Mouse (Mus musculus) inflammation-experienced regulatory T-cells, adult 6 months (primary cell): Measurements from ENCODE around the gene Hykk. TPM values are rescaled to one million over a fixed set of nuclear protein-coding genes. Genes with fewer than 3 reads are reported as not detected.
A peak's percentile ranks its signal among the peaks of the same experiment; 100 is the strongest.
"Not testable (repeated sequence)": the region's sequence is repeated elsewhere in the genome, so short reads cannot be mapped to it uniquely, and the experiment has no call there.

ENCODE experiments used
- ATAC-seq: one replicate; pipeline ENCODE4 v1.8.0; 2017
- polyA plus RNA-seq, 3 experiments: library from polyadenylated mRNA; unstranded; fragments of 100-300 nt; shearing (Covaris generic); gene quantifications; one replicate each; pipeline ENCODE4 v1.2.1; 2017

Gene Hykk
- polyA plus RNA-seq: under 1 TPM; 0.16 to 0.45 (median 0.21) TPM

DNA sequence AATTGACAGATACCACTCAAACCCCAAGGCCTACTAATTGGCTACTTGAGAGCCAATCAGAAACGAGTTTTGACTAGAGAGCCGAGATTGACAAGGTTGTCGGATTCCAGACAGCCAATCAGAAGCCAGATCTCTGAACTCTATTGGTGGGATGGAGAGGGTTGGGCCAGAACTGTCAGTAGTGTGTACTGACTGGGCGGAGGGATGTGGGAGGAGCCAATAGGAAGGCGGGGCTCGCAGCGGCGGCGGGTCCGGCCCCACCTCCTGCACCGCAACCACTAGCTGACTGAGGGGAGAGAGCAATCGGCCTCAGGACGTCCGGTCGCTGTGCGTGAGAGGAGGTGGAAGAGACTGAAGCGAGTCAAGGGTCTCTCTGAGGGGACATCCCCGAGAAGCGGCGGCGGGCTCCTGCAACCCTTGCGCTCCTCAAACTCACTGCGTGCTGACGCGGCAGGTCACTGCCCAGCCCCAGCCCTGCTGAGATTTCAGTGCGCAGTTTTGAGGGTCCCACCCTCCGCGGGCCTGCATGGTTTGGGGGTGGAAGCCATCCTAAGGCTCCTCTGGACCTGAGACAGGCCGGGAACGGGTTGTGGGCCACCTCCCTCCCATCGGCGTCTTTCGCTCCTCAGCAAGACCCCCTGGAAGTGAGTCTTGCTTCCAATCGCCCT, at the start of gene Hykk:
TSS of gene Hykk (plus strand) at position 274 of the 668 bp plus-strand sequence.
- peak; percentile 91 for ATAC-seq

DNA sequence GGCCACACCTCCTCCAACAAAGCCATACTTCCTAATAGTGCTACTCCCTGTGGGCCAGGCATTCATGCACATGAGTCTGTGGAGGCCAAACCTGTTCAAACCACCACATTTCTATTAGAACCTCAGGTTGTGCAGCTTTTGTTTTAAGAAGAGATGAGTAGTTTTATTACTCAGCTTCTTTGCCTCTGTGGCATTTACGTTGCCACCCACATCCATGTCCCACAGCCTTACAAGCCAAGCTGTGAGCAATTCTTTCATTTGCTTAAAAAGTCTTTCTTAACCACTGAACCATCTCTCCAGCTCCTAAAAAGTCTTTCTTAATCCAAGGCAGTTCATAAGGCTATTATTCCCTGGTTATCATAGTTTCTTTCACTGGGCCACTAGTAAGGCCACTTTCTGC, 38.3 kb upstream of the Hykk start:
- ATAC-seq: no peak

DNA sequence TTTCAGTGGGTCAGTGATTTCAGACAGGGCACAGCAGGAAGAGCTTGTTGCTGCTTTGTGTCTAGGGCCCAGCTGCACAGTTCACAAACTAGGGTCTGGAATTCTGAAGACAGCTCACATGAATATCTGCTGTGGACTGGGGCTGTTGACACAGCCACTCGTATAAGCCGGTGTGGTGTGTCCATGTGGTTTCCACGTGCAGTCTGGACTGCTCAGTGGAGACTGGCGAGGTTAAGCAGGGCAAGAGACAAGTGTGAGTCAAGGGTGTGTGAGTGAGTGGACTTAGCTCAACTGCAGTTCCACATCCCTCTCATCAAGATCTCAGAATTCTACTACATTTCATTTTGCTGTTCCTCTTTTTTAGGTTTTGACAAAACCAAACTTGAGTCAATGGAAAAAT, 25.0 kb upstream of the Hykk start:
- no peak for ATAC-seq

DNA sequence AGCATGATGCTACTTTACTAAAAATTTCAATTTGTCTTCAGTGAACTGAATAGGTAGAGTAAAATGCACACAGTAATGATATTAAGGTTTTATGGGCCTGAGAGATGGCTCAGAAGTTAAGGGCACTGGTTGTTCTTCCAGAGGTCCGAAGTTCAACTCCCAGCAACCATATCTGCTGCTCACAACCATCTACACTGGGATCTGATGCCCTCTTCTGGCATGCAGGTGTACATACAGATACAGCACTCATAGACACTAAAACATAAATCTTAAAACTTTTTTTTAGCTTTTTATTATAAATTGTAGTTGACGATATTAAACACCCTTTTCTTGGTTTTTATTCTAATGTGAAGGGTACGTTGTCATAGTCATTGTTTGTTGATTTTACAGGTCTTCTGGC, 20.0 kb upstream of the Hykk start:
- ATAC-seq: no peak

GRCm38 (mm10) chr9:54909446-54909845, 7.6 kb upstream of the Hykk start:
- ATAC-seq: no peak

GRCm38 (mm10) chr9:54915576-54915975, 1.5 kb upstream of the Hykk start:
- ATAC-seq: no peak

GRCm38 (mm10) chr9:54916401-54916800, 682 bp upstream of the Hykk start:
- ATAC-seq: no peak

- no peak for ATAC-seq
Measured at GRCm38 (mm10) chr9:54918191-54918590, 1.1 kb downstream of the Hykk start.

- ATAC-seq: no peak
Measured at GRCm38 (mm10) chr9:54918781-54919180, 1.7 kb downstream of the Hykk start.

GRCm38 (mm10) chr9:54919946-54920345, 2.9 kb downstream of the Hykk start:
- ATAC-seq: no peak

DNA sequence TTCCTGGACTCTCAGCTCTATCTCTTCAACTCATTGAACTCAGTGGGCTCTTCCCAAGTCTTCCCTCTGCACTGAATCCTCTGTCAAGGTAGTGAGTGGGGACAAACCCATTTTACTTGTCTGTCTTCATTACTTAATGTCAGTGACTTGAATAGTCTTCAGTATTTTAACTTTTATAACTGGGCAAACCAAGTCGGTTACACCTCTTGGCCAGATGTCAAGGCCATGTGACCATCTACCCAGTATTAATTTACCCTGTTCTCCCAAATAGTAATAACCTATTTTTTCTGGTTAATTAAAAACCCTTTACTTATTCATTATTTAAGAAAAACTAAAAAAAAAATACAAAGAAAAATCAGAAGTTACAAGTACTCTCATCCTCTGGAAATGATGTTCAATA, 13.7 kb downstream of the Hykk start:
- no peak for ATAC-seq

- no peak for ATAC-seq
Measured at GRCm38 (mm10) chr9:54931765-54932164, 14.7 kb downstream of the Hykk start.

GRCm38 (mm10) chr9:54932379-54932778, 15.3 kb downstream of the Hykk start:
- ATAC-seq: no peak

GRCm38 (mm10) chr9:54942071-54942470, 25.0 kb downstream of the Hykk start:
- no peak for ATAC-seq

GRCm38 (mm10) chr9:54944467-54944866, 27.4 kb downstream of the Hykk start:
- ATAC-seq: no peak

GRCm38 (mm10) chr9:54946256-54946655, 29.2 kb downstream of the Hykk start:
- ATAC-seq: no peak

DNA sequence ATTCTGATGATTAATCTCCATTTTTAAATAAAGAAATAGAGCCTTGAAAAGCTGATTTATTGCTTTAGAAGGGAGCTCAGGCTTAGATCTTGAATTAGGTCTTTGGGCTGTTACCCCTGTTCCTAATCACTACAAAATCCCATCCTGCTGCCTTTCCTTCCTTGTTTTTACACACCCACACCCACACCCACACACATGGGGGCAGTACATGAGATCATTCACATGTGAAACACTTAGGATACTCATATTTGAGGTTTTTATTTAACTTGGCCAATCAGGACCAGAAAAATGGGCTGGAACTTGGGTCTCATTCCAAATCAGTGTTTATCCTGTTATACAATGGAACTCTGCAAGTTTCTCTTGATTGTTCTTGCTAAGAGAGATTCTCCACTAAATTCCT, 32.4 kb downstream of the Hykk start:
- no peak for ATAC-seq

DNA sequence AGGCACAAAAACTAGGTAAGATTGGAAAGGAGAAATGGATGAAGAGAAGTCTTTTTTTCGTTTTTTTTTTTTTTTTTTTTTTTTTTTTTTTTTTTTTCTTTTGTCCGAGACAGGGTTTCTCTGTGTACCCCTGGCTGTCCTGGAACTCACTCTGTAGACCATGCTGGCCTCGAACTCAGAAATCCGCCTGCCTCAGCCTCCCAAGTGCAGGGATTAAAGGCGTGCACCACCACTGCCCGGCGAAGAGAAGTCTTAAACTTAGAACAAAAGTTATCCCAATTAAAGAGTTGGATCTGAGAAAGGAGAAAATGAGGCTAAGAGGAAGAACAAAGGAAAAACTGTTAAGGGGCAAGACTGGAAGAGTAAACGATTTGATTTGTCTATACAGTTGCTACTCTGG, 33.1 kb downstream of the Hykk start:
- not testable (repeated sequence) for ATAC-seq

GRCm38 (mm10) chr9:54950575-54951321, 33.7 kb downstream of the Hykk start, which contains the start of the genes Psma4 and AY074887:
Gene Psma4, plus strand, starts transcription at chr9:54950790.
Gene AY074887, minus strand, starts transcription at chr9:54950998.
- ATAC-seq: peak; percentile 99

DNA sequence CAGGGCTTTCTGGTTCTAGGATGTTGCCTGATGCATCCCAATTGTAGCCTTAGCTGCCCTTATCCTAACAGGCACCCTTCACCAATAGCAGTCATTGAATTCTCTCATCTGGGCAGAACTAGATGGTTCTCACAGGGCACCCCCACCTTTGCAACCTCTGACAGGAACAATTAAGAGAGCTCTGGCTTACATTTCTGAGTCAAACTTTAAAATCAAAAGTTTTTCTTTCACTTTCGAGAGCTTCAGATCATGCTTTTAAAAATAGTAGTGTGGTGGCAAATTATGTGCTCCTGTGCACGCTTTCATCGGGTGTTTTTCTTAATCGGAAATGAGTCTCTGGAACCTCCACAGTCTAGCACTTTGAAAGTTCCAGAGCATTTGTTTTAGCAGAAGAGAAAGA, 44.0 kb downstream of the Hykk start:
- peak; percentile 81 for ATAC-seq

DNA sequence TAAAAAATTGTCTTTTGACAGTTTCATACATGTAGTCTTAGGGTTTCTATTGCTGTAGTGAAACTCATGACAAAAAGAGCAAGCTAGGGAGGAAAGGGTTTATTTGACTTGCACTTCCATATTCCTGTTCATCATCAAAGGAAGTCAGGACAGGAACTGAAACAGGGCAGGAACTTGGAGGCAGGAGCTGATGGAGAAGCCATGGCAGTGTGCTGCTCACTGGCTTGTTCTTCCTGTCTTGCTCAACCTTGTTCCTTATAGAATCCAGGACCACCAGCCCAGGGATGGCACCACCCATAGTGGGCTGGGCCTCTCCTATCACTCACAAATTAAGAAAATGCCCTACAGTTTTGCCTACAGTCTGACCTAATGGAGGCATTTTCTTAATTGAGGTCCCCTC, 46.6 kb downstream of the Hykk start:
- ATAC-seq: no peak

DNA sequence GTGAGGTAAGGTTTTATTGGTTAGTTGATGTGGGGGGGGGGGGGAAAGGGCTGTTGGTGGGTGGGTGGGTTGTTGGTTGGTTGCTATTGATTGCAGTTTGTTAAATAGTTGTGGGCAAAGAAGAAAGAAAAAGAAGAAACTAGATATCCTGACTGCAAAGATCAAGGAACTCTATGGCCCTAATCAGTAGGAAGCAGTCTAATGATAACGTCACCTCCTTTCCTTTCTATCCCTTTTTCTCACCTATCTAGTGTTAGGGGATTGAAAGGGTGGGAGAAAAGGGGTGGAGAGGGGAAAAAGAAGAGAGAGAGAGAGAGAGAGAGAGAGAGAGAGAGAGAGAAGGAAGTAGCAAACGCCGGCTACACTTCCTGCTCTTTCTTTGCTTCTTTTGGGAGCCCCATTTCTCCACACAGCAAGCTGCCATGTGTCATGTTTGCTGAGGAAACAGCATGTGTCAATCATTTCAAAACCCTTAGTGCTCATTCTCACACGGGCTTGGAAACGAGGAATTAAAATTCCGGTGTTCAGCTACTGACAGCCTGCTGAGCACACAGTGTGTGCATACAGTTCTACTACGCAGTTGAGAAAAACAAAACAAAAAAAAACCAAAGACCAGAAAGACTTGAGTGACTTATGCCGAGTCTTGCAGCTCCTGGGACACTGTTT, 53.0 kb downstream of the Hykk start:
- no peak for ATAC-seq

GRCm38 (mm10) chr9:54980674-54981073, 63.6 kb downstream of the Hykk start, which contains the start of gene Chrna5:
Gene Chrna5, plus strand, starts transcription at chr9:54980880.
- ATAC-seq: no peak
